ENCODE assay signal across 9 mouse cellular contexts in genomic region chr1:157443723-157444561, GRCm38 (mm10). TPM values are rescaled to one million over a fixed set of nuclear protein-coding genes. Genes with fewer than 3 reads are reported as not detected.
DNase-seq lines count a peak whose midpoint lies in the region; ATAC-seq lines count a peak whose summit lies in the region.
"Had no signal": no experiment of that assay in that cellular context is flagged by ENCODE, and none has a peak within 500 bp of the region (broad histone marks: within the 10 kb centered on the region; RNA-seq: fewer than 3 reads in every experiment).

No protein-coding gene starts in this region.

- H3K4me2 ChIP-seq in kidney, embryonic 14.5 days (replicated peaks; ENCODE audit: low read depth, low read length), result 0 out of 2 replicates have a peak overlapping the region, but pooled peaks have one; percentile 17
- H3K4me2 ChIP-seq in embryonic facial prominence, embryonic 14.5 days (ENCODE audit: low read depth, low read length), result peak overlapping the region; percentile 44
- no peak overlapping the region for H3K4me2 ChIP-seq in hindbrain, embryonic 11.5 days (replicated peaks; ENCODE audit: low read depth, low read length)
- peak overlapping the region; percentile 19 for H3K4me2 ChIP-seq in midbrain, embryonic 11.5 days

- DNase-seq in kidney, postnatal 4 days, result no peak
- no peak for DNase-seq in embryonic facial prominence, embryonic 14.5 days (ENCODE audit: low spot score)
- DNase-seq in hindbrain, embryonic 11.5 days (ENCODE audit: low spot score), result no peak
- peak; percentile 92 for DNase-seq in midbrain, embryonic 11.5 days (ENCODE audit: low spot score, missing footprints)
- no peak for DNase-seq in adrenal gland, adult 18-20 months (ENCODE audit: low spot score in 2 of 2)
- no peak for DNase-seq in ovary, postnatal 36 days (ENCODE audit: low spot score)
- DNase-seq in embryo, embryonic 9.5 days (ENCODE audit: extremely low spot score), result no peak

- H3K9ac ChIP-seq in kidney, embryonic 14.5 days (ENCODE audit: low read depth, low read length), result no peak overlapping the region
- H3K9ac ChIP-seq in embryonic facial prominence, embryonic 14.5 days (ENCODE audit: low read depth, low read length), result no peak overlapping the region
- no peak overlapping the region for H3K9ac ChIP-seq in hindbrain, embryonic 11.5 days (ENCODE audit: low read depth, low read length)
- peak overlapping the region; percentile 51 for H3K9ac ChIP-seq in midbrain, embryonic 11.5 days (ENCODE audit: low read length)

- no peak overlapping the region for H3K4me3 ChIP-seq in kidney, embryonic 14.5 days (ENCODE audit: low read length)
- H3K4me3 ChIP-seq in embryonic facial prominence, embryonic 14.5 days (ENCODE audit: low read depth, low read length), result no peak overlapping the region
- H3K4me3 ChIP-seq in hindbrain, embryonic 11.5 days (ENCODE audit: low read depth, low read length), result no peak overlapping the region
- H3K4me3 ChIP-seq in midbrain, embryonic 11.5 days (ENCODE audit: low read depth, low read length), result no peak overlapping the region
- H3K4me3 ChIP-seq: myocyte had no signal

- 43% methylated on average over 19 of the region's 19 CpGs for WGBS in kidney, embryonic 14.5 days
- WGBS in embryonic facial prominence, embryonic 14.5 days, result 28% methylated on average over 19 of the region's 19 CpGs
- WGBS in hindbrain, embryonic 11.5 days, result 37% methylated on average over 19 of the region's 19 CpGs
- WGBS in midbrain, embryonic 11.5 days, result 12% methylated on average over 19 of the region's 19 CpGs

- peaks cover 8% of the 10 kb centered on the region; the same call in 1 of the 2 replicates for H3K4me1 ChIP-seq in kidney, embryonic 14.5 days (ENCODE audit: control insufficient read depth, insufficient read depth, low read length)
- H3K4me1 ChIP-seq in embryonic facial prominence, embryonic 14.5 days (ENCODE audit: control insufficient read depth, insufficient read depth, low read length), result peaks cover 13% of the 10 kb centered on the region
- 0 out of 2 replicates have a peak, but pooled peaks cover 8% of the 10 kb centered on the region for H3K4me1 ChIP-seq in hindbrain, embryonic 11.5 days (replicated peaks; ENCODE audit: control insufficient read depth, insufficient read depth, low read length)
- H3K4me1 ChIP-seq in midbrain, embryonic 11.5 days (ENCODE audit: control insufficient read depth, insufficient read depth, low read length), result peaks cover 47% of the 10 kb centered on the region

- no peaks in the 10 kb centered on the region for H3K27me3 ChIP-seq in kidney, embryonic 14.5 days (ENCODE audit: control insufficient read depth, insufficient read depth, low read length)
- H3K27me3 ChIP-seq in embryonic facial prominence, embryonic 14.5 days (replicated peaks; ENCODE audit: control insufficient read depth, insufficient read depth, low read length), result peaks cover 6% of the 10 kb centered on the region; the same call in 1 of the 2 replicates
- no peaks in the 10 kb centered on the region for H3K27me3 ChIP-seq in hindbrain, embryonic 11.5 days (ENCODE audit: control insufficient read depth, insufficient read depth, low read length)
- H3K27me3 ChIP-seq in midbrain, embryonic 11.5 days (ENCODE audit: control insufficient read depth, insufficient read depth, low read length), result no peaks in the 10 kb centered on the region

- peak overlapping the region; percentile 38; the same call in 1 of the 2 replicates for H3K27ac ChIP-seq in kidney, embryonic 14.5 days (ENCODE audit: low read depth, low read length)
- peak overlapping the region; percentile 53; the same call in 1 of the 2 replicates for H3K27ac ChIP-seq in embryonic facial prominence, embryonic 14.5 days (replicated peaks; ENCODE audit: low read depth, low read length)
- H3K27ac ChIP-seq in hindbrain, embryonic 11.5 days (ENCODE audit: low read depth, low read length), result peak overlapping the region; percentile 34; the same call in 1 of the 2 replicates
- peak overlapping the region; percentile 73 for H3K27ac ChIP-seq in midbrain, embryonic 11.5 days (ENCODE audit: low read depth, low read length)

- H3K9me3 ChIP-seq in kidney, embryonic 14.5 days (ENCODE audit: control insufficient read depth, low read length), result no peaks in the 10 kb centered on the region
- H3K9me3 ChIP-seq in embryonic facial prominence, embryonic 14.5 days (ENCODE audit: control insufficient read depth, low read length), result no peaks in the 10 kb centered on the region
- H3K9me3 ChIP-seq in hindbrain, embryonic 11.5 days (ENCODE audit: control insufficient read depth, low read length), result no peaks in the 10 kb centered on the region
- H3K9me3 ChIP-seq in midbrain, embryonic 11.5 days (ENCODE audit: control insufficient read depth, low read length), result no peaks in the 10 kb centered on the region

- no peak for ATAC-seq in kidney, embryonic 14.5 days (ENCODE audit: low FRiP score, low TSS enrichment)
- 0 out of 2 replicates have a peak, but pooled peaks have one; percentile 10 for ATAC-seq in embryonic facial prominence, embryonic 14.5 days (ENCODE audit: low read depth)
- ATAC-seq in hindbrain, embryonic 11.5 days (ENCODE audit: low FRiP score), result no peak
- ATAC-seq in midbrain, embryonic 11.5 days (ENCODE audit: low FRiP score), result no peak

- no peaks in the 10 kb centered on the region for H3K36me3 ChIP-seq in kidney, embryonic 14.5 days (ENCODE audit: control insufficient read depth, insufficient read depth, low read length)
- no peaks in the 10 kb centered on the region for H3K36me3 ChIP-seq in embryonic facial prominence, embryonic 14.5 days (ENCODE audit: control insufficient read depth, insufficient read depth, low read length)
- H3K36me3 ChIP-seq in hindbrain, embryonic 11.5 days (ENCODE audit: control insufficient read depth, insufficient read depth, low read length), result no peaks in the 10 kb centered on the region
- H3K36me3 ChIP-seq in midbrain, embryonic 11.5 days (ENCODE audit: control insufficient read depth, insufficient read depth, low read length), result no peaks in the 10 kb centered on the region

RNA-seq across cellular contexts. Expression of gene Cryzl2, which starts 14.4 kb away (rescaled TPM):
- 13.3 and 17.7 TPM in 2 replicates for polyA plus RNA-seq in kidney, embryonic 14.5 days (2014; fragmentation: Nextera tagmentation; extraction: Ambion mirVana)
- 13.4 and 13.6 TPM in 2 replicates for polyA plus RNA-seq in embryonic facial prominence, embryonic 14.5 days (2014; fragmentation: Nextera tagmentation; extraction: Ambion mirVana)
- 7.4 and 8.8 TPM in 2 replicates for polyA plus RNA-seq in hindbrain, embryonic 11.5 days (2014; fragmentation: Nextera tagmentation; extraction: Ambion mirVana)
- polyA plus RNA-seq in midbrain, embryonic 11.5 days (2014; fragmentation: Nextera tagmentation; extraction: Ambion mirVana), result 7.4 and 8.3 TPM in 2 replicates
- 10 to 100 TPM; 38.1 to 65.6 TPM for total RNA-seq in adrenal gland, adult 18-20 months (2021)

RNA-seq across cellular contexts. Expression of gene Rasal2, which starts 31.5 kb away (rescaled TPM):
- 9.3 and 11.3 TPM in 2 replicates for polyA plus RNA-seq in kidney, embryonic 14.5 days (2014; fragmentation: Nextera tagmentation; extraction: Ambion mirVana)
- polyA plus RNA-seq in embryonic facial prominence, embryonic 14.5 days (2014; fragmentation: Nextera tagmentation; extraction: Ambion mirVana), result 12.9 and 14.8 TPM in 2 replicates
- polyA plus RNA-seq in hindbrain, embryonic 11.5 days (2014; fragmentation: Nextera tagmentation; extraction: Ambion mirVana), result 22.3 and 28.5 TPM in 2 replicates
- 20.8 and 23.8 TPM in 2 replicates for polyA plus RNA-seq in midbrain, embryonic 11.5 days (2014; fragmentation: Nextera tagmentation; extraction: Ambion mirVana)
- total RNA-seq in adrenal gland, adult 18-20 months (2021), result 10 to 100 TPM; 12.9 to 14.8 TPM
